Mouse (Mus musculus) bone marrow macrophage, adult 2 months (primary cell): Measurements from ENCODE around the gene Gabpb1.

Experiments
- CTCF ChIP-seq: IDR thresholded peaks from 2 replicates; pipeline ENCODE4 v1.5.1; 2012; ENCODE audit warnings: low read depth, mild to moderate bottlenecking, low read length, moderate library complexity
- POLR2A ChIP-seq: IDR thresholded peaks from 2 replicates; pipeline ENCODE4 v1.6.1; 2012; ENCODE audit warnings: mild to moderate bottlenecking, low read depth, low read length, borderline replicate concordance

DNA sequence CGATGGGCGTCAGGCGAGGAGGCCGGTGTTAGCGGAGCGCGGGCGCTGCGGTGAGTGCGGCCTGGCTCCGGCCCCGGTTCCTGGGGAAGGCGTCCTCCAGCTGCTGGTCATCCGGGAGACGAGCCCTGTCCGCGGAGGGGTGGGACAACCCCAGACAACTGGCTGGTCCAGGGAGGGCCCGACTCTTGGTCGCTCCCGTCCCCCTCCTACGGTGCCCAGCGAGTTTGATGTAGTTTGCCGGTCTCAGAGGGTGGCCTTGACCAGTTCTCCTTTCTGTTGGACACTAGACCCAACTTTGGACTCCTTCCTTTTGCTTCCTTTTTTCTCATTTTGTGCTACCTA, 31.3 kb upstream of the Gabpb1 start:
- TF ChIP-seq CTCF, result no peak
- TF ChIP-seq POLR2A, result no peak
